Comparison of ENCODE assay signal across 16 mouse cellular contexts in genomic region chr15:62845884-62846283, GRCm38 (mm10).
DNase-seq lines count a peak whose midpoint lies in the region.
"Had no signal": no experiment of that assay in that cellular context is flagged by ENCODE, and none has a peak within 500 bp of the region (broad histone marks: within the 10 kb centered on the region; RNA-seq: fewer than 3 reads in every experiment).

No protein-coding gene starts in this region.

- DNase-seq in cerebellum, postnatal 10 days: peak; percentile 16 to 32
- DNase-seq in cerebellum, adult 8-10 months: no peak
- DNase-seq in layer of hippocampus, adult 11-12 months (ENCODE audit: low spot score): peak; percentile 10
- no peak for DNase-seq in layer of hippocampus, postnatal 10 days (ENCODE audit: low spot score in 2 of 2)
- peak; percentile 32 for DNase-seq in brain, adult 2 months (ENCODE audit: low read depth, low spot score)
- peak; percentile 12 for DNase-seq in layer of hippocampus, adult 9-10 months (ENCODE audit: low spot score)
- DNase-seq in neural tube, embryonic 10.5 days (ENCODE audit: extremely low spot score, low spot score): no peak
- DNase-seq in gastrocnemius, adult 18-20 months (ENCODE audit: low spot score): no peak
- DNase-seq: adrenal gland, adult 8-10 months; adrenal gland, postnatal 36 days; B cell, adult 2 months; cerebellum, adult 11-12 months; cerebellum, adult 9-11 months; gastrocnemius, adult 2 months; gastrocnemius, postnatal 25 days; heart, adult 18-20 months had no signal

Comparison
In these comparisons a context has a peak if more than half of its experiments do, and no peak if none do; other contexts are left out.
1. DNase-seq: peak in cerebellum, postnatal 10 days (2 of 2), layer of hippocampus, adult 11-12 months (single experiment), brain, adult 2 months (single experiment) and layer of hippocampus, adult 9-10 months (single experiment); none in cerebellum, adult 8-10 months (single experiment), layer of hippocampus, postnatal 10 days (0 of 2), neural tube, embryonic 10.5 days (single experiment) and gastrocnemius, adult 18-20 months (single experiment).